Mouse (Mus musculus): Measurements from ENCODE around the gene Upk3b. TPM values are rescaled to one million over a fixed set of nuclear protein-coding genes. Genes with fewer than 3 reads are reported as not detected.

Upk3b gene
- total RNA-seq, 1 experiment from 2014 or later, result not detected

GRCm38 (mm10) chr5:136063920-136064319, 25.6 kb downstream of the Upk3b start:
- no peak for ATAC-seq (replicated peaks; ENCODE audit: insufficient number of reproducible peaks, low FRiP score, low TSS enrichment, poor library complexity, severe bottlenecking)

DNA sequence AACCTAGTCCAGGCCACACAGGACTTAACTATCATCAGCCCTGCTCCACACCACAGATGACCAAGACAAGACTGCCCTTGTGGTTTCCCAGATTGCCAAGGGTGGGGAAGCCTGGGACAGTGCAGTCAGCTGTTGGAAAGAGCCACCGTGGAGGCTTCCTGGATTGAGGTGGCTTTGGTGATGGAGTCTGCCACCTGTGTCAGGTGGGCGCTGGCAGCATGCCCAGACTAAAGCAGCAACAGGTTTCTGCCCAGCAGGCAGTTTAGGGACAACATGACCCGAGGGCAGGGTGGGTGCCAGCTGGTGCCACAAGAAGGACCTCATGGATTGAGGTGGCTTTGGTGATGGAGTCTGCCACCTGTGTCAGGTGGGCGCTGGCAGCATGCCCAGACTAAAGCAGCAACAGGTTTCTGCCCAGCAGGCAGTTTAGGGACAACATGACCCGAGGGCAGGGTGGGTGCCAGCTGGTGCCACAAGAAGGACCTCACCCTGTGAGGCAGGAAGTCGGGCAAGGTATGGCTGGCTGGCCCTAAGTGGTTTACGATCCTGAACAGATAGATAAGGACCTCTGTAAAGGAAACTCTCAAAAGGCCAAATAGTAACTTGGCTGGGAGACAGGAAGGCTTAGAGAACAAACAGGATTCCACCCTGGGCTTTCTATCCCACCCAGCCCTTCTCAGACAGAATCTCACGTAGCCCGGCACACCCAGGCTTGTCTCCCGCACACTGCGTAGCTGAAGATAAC, 28.3 kb downstream of the Upk3b start:
- 0 out of 2 replicates have a peak, but pooled peaks have one; percentile 11 for ATAC-seq (replicated peaks; ENCODE audit: insufficient number of reproducible peaks, low FRiP score, low TSS enrichment, poor library complexity, severe bottlenecking)

DNA sequence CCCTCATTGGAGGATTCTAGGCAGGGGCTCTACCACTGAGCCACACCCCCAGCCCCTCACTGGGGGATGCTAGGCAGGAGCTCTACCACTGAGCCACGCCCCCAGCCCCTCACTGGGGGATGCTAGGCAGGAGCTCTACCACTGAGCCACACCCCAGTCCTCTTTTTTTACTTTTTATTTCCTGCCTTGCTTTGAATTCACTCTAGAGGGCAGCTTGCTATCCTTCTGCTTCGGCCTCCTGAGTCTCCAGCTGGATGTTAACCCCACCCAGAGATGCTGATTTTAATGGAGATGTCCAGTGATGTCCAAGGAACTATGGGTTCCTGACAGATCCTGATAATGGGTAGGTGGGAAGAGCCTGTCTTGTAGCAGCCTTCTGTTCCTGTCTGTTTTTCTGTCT, 31.1 kb downstream of the Upk3b start:
- no peak for ATAC-seq (replicated peaks; ENCODE audit: insufficient number of reproducible peaks, low FRiP score, low TSS enrichment, poor library complexity, severe bottlenecking)

- ATAC-seq (replicated peaks; ENCODE audit: insufficient number of reproducible peaks, low FRiP score, low TSS enrichment, poor library complexity, severe bottlenecking), result no peak
Measured at GRCm38 (mm10) chr5:136073051-136073450, 34.8 kb downstream of the Upk3b start.

DNA sequence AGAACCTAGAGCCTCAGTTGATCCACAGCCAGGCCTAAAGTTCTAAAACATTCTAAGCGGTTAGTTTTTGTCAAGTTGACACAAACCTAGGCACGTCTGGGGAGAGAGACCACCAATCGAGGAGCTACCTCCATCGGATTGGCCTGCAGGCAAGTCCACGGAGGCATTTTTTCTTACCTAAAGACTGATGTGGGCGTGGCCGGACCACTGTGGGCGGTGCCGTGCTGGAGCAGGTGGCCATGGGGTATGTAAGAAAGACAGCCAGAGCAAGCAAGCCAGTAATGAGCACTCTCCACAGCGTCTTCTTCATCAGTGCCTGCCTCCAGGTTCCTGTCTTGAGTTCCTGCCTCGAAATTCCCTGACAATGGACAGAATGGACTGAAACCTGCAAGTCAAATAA, 35.2 kb downstream of the Upk3b start:
- no peak for ATAC-seq (replicated peaks; ENCODE audit: insufficient number of reproducible peaks, low FRiP score, low TSS enrichment, poor library complexity, severe bottlenecking)

- ATAC-seq (replicated peaks; ENCODE audit: insufficient number of reproducible peaks, low FRiP score, low TSS enrichment, poor library complexity, severe bottlenecking), result no peak
Measured at GRCm38 (mm10) chr5:136075076-136075475, 36.8 kb downstream of the Upk3b start.

GRCm38 (mm10) chr5:136076284-136076683, 38.0 kb downstream of the Upk3b start:
- ATAC-seq (replicated peaks; ENCODE audit: insufficient number of reproducible peaks, low FRiP score, low TSS enrichment, poor library complexity, severe bottlenecking), result no peak

DNA sequence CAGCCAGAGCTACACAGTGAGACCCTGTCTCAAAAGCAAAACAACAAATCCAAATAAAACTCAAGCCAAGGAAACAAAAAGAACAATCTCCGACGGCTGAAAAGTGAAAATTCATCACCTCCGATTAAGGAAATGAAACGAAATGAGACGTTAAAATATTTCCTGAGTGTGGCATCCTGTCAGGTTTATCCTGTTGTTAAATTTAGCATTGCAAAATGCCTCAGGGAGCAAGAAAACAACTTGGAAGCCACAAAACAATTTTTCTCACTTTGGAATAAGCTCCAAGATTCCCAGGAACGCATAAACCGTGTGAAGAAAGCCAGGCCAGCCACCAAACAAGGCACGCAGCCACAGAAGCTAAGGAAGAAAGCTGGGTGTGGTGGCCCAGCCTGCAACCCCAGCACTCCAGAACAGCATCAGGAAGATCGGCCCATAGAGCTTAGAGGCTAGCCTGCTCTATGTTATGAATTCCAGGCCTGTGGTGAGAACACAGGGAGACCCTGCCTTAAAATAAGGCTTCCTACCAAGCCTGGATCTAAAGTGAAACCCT, 38.8 kb downstream of the Upk3b start:
- no peak for ATAC-seq (replicated peaks; ENCODE audit: insufficient number of reproducible peaks, low FRiP score, low TSS enrichment, poor library complexity, severe bottlenecking)

- ATAC-seq (replicated peaks; ENCODE audit: insufficient number of reproducible peaks, low FRiP score, low TSS enrichment, poor library complexity, severe bottlenecking), result no peak
Measured at GRCm38 (mm10) chr5:136078136-136078535, 39.8 kb downstream of the Upk3b start.

- ATAC-seq (replicated peaks; ENCODE audit: insufficient number of reproducible peaks, low FRiP score, low TSS enrichment, poor library complexity, severe bottlenecking), result no peak
Measured at GRCm38 (mm10) chr5:136082345-136082744, 44.0 kb downstream of the Upk3b start.

GRCm38 (mm10) chr5:136083669-136084107, 45.4 kb downstream of the Upk3b start, which contains the start of gene Rasa4:
Rasa4 (plus strand) TSS chr5:136083916.
- peak; percentile 81 for ATAC-seq (replicated peaks; ENCODE audit: insufficient number of reproducible peaks, low FRiP score, low TSS enrichment, poor library complexity, severe bottlenecking)

DNA sequence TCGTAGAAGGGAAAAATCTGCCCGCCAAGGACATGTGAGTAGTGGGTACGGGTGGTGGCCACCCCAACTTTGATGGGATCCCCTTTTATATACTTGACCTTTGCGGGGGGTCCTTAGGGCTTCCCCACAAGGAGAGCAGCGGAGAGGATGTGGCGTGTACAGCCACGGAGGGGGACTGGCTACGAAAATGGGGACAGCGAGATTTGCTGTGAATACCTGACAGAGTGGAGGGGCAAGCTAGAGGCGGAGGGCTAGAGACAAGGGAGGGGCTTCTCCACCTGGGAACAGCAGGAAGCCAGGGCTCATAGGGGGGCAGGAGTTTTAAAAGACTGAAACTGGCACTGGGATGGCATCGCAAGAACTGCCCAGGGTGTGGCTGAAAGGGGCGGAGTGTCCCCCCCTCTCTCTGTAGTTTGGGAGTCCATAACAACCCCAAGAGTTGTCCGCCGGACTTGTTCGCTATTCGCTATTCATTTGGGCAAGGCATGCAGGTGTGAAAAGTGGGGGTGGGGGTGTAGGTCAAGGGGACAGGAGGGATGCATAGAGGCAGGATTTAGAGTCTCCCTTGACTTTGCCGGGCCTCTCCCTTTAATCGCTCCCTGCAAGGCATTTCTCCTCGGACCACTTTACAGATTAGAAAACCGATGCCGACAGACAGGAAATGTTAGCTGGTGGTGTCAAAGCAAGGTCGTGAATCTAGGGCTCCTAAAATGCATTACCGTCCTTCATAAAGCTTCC, 46.0 kb downstream of the Upk3b start:
- 0 out of 2 replicates have a peak, but pooled peaks have one; percentile 4 for ATAC-seq (replicated peaks; ENCODE audit: insufficient number of reproducible peaks, low FRiP score, low TSS enrichment, poor library complexity, severe bottlenecking)

GRCm38 (mm10) chr5:136084891-136085651, 46.8 kb downstream of the Upk3b start:
- ATAC-seq (replicated peaks; ENCODE audit: insufficient number of reproducible peaks, low FRiP score, low TSS enrichment, poor library complexity, severe bottlenecking), result peak; percentile 53

GRCm38 (mm10) chr5:136086290-136086689, 48.0 kb downstream of the Upk3b start:
- ATAC-seq (replicated peaks; ENCODE audit: insufficient number of reproducible peaks, low FRiP score, low TSS enrichment, poor library complexity, severe bottlenecking), result no peak

- no peak for ATAC-seq (replicated peaks; ENCODE audit: insufficient number of reproducible peaks, low FRiP score, low TSS enrichment, poor library complexity, severe bottlenecking)
Measured at GRCm38 (mm10) chr5:136088821-136089575, 50.7 kb downstream of the Upk3b start.

GRCm38 (mm10) chr5:136091927-136092326, 53.6 kb downstream of the Upk3b start:
- ATAC-seq (replicated peaks; ENCODE audit: insufficient number of reproducible peaks, low FRiP score, low TSS enrichment, poor library complexity, severe bottlenecking), result no peak

GRCm38 (mm10) chr5:136094249-136095010, 56.1 kb downstream of the Upk3b start:
- no peak for ATAC-seq (replicated peaks; ENCODE audit: insufficient number of reproducible peaks, low FRiP score, low TSS enrichment, poor library complexity, severe bottlenecking)

GRCm38 (mm10) chr5:136095089-136095488, 56.8 kb downstream of the Upk3b start:
- no peak for ATAC-seq (replicated peaks; ENCODE audit: insufficient number of reproducible peaks, low FRiP score, low TSS enrichment, poor library complexity, severe bottlenecking)
